Mouse (Mus musculus) embryonic facial prominence, embryonic 15.5 days (tissue): Measurements from ENCODE around the gene Gucy2g. TPM values are rescaled to one million over a fixed set of nuclear protein-coding genes. Genes with fewer than 3 reads are reported as not detected.
"Not testable (repeated sequence)": the region's sequence is repeated elsewhere in the genome, so short reads cannot be mapped to it uniquely, and the experiment has no call there.

Experiments used
- ATAC-seq: fragments of 200-750 bp; cut with Nextera tagmentation; 2 replicates; pipeline ENCODE4 v1.8.0; 2017; ENCODE audit warnings: low read depth, moderate TSS enrichment; ENCODE audit not compliant: insufficient number of reproducible peaks, low FRiP score, low TSS enrichment
- H3K27ac ChIP-seq: fragments of 300-500 bp; sonication (generic); replicated peaks from 2 replicates; pipeline ENCODE4 v1.5.1; 2015; ENCODE audit warnings: mild to moderate bottlenecking, inconsistent platforms
- H3K27me3 ChIP-seq: fragments of 300-500 bp; sonication (generic); 2 replicates; pipeline ENCODE4 v1.6.1; 2015; ENCODE audit warnings: inconsistent platforms
- H3K36me3 ChIP-seq: fragments of 300-500 bp; sonication (generic); 2 replicates; pipeline ENCODE4 v1.6.1; 2015; ENCODE audit warnings: mild to moderate bottlenecking, inconsistent platforms
- H3K4me1 ChIP-seq: fragments of 300-500 bp; sonication (generic); 2 replicates; pipeline ENCODE4 v1.6.1; 2015; ENCODE audit warnings: inconsistent platforms
- H3K4me2 ChIP-seq: fragments of 300-500 bp; sonication (generic); replicated peaks from 2 replicates; pipeline ENCODE4 v1.6.1; 2015; ENCODE audit warnings: mild to moderate bottlenecking, inconsistent platforms
- H3K4me3 ChIP-seq: fragments of 300-500 bp; sonication (generic); replicated peaks from 2 replicates; pipeline ENCODE4 v1.5.1; 2015; ENCODE audit warnings: mild to moderate bottlenecking, inconsistent platforms
- H3K9ac ChIP-seq: fragments of 300-500 bp; sonication (generic); 2 replicates; pipeline ENCODE4 v1.6.1; 2015; ENCODE audit warnings: inconsistent platforms
- H3K9me3 ChIP-seq: fragments of 300-500 bp; sonication (generic); replicated peaks from 2 replicates; pipeline ENCODE4 v1.6.1; 2016; ENCODE audit warnings: inconsistent platforms
- WGBS: fragments of 180-500 bp; shearing (Covaris S2); methylation state at CpG from one replicate; pipeline ENCODE4 v1.1.7; 2015; 5-methylcytosine and 5-hydroxymethylcytosine counted together
- polyA plus RNA-seq: library from polyadenylated mRNA; unstranded; fragments of >200 nt; fragmentation: Nextera tagmentation; extraction: Ambion mirVana; gene quantifications from 2 replicates; pipeline ENCODE4 v1.2.1, GENCODE M21; 2015

Gene Gucy2g
- polyA plus RNA-seq, 1 experiment from 2014 or later = 0.11 TPM

GRCm38 (mm10) chr19:55177143-55177542 is 63.9 kb downstream of the Gucy2g start:
- no peak overlapping the region for H3K4me2 ChIP-seq
- H3K27ac ChIP-seq = no peak overlapping the region
- WGBS = 83% methylated on average over 3 of the region's 3 CpGs
- H3K9ac ChIP-seq = no peak overlapping the region
- ATAC-seq = no peak
- no peaks in the 10 kb centered on the region for H3K9me3 ChIP-seq
- H3K4me1 ChIP-seq = no peaks in the 10 kb centered on the region
- no peaks in the 10 kb centered on the region for H3K36me3 ChIP-seq
- H3K4me3 ChIP-seq = no peak overlapping the region
- no peaks in the 10 kb centered on the region for H3K27me3 ChIP-seq

GRCm38 (mm10) chr19:55171585-55171984 is 69.5 kb downstream of the Gucy2g start:
- H3K4me3 ChIP-seq = no peak overlapping the region
- ATAC-seq = no peak
- WGBS = 73% methylated on average over 1 of the region's 1 CpGs
- H3K27me3 ChIP-seq = no peaks in the 10 kb centered on the region
- H3K9ac ChIP-seq = no peak overlapping the region
- H3K36me3 ChIP-seq = no peaks in the 10 kb centered on the region
- no peaks in the 10 kb centered on the region for H3K9me3 ChIP-seq
- no peaks in the 10 kb centered on the region for H3K4me1 ChIP-seq
- H3K27ac ChIP-seq = no peak overlapping the region
- H3K4me2 ChIP-seq = no peak overlapping the region

GRCm38 (mm10) chr19:55170399-55170798 is 70.6 kb downstream of the Gucy2g start:
- no peak overlapping the region for H3K4me2 ChIP-seq
- no peaks in the 10 kb centered on the region for H3K4me1 ChIP-seq
- no peaks in the 10 kb centered on the region for H3K9me3 ChIP-seq
- H3K4me3 ChIP-seq = no peak overlapping the region
- no peak overlapping the region for H3K27ac ChIP-seq
- H3K27me3 ChIP-seq = no peaks in the 10 kb centered on the region
- H3K36me3 ChIP-seq = no peaks in the 10 kb centered on the region
- no peak for ATAC-seq
- no peak overlapping the region for H3K9ac ChIP-seq

GRCm38 (mm10) chr19:55169236-55169729 is 71.8 kb downstream of the Gucy2g start:
- H3K27me3 ChIP-seq, H3K36me3 ChIP-seq, H3K4me2 ChIP-seq, H3K4me1 ChIP-seq, H3K27ac ChIP-seq, H3K4me3 ChIP-seq, H3K9me3 ChIP-seq, ATAC-seq, H3K9ac ChIP-seq: not testable (repeated sequence)
- 83% methylated on average over 8 of the region's 8 CpGs for WGBS

GRCm38 (mm10) chr19:55168360-55168759 is 72.7 kb downstream of the Gucy2g start:
- Histone ChIP-seq H3K27me3 (no peaks in the 10 kb centered on the region), H3K4me1 (no peaks in the 10 kb centered on the region), H3K36me3 (no peaks in the 10 kb centered on the region), H3K27ac (no peak overlapping the region), H3K4me3 (no peak overlapping the region), H3K4me2 (no peak overlapping the region), H3K9ac (no peak overlapping the region), H3K9me3 (no peaks in the 10 kb centered on the region)
- ATAC-seq = no peak
- 75% methylated on average over 6 of the region's 6 CpGs for WGBS

- WGBS = 44% methylated on average over 2 of the region's 2 CpGs
- no peak overlapping the region for H3K4me3 ChIP-seq
Measured at GRCm38 (mm10) chr19:55167741-55168140, 73.3 kb downstream of the Gucy2g start.

GRCm38 (mm10) chr19:55166741-55167140 is 74.3 kb downstream of the Gucy2g start:
- Histone ChIP-seq H3K4me3 (no peak overlapping the region), H3K9ac (no peak overlapping the region), H3K9me3 (no peaks in the 10 kb centered on the region), H3K4me2 (no peak overlapping the region), H3K36me3 (no peaks in the 10 kb centered on the region), H3K27ac (no peak overlapping the region), H3K4me1 (no peaks in the 10 kb centered on the region), H3K27me3 (no peaks in the 10 kb centered on the region)
- WGBS = 90% methylated on average over 2 of the region's 2 CpGs
- no peak for ATAC-seq

More at GRCm38 (mm10) chr19:55167741-55168140, 73.3 kb downstream of the Gucy2g start:
- ATAC-seq = no peak
- Histone ChIP-seq H3K27ac (no peak overlapping the region), H3K4me2 (no peak overlapping the region), H3K27me3 (no peaks in the 10 kb centered on the region), H3K36me3 (no peaks in the 10 kb centered on the region), H3K9me3 (no peaks in the 10 kb centered on the region), H3K9ac (no peak overlapping the region), H3K4me1 (no peaks in the 10 kb centered on the region)

GRCm38 (mm10) chr19:55165954-55166353 is 75.1 kb downstream of the Gucy2g start:
- Histone ChIP-seq H3K27me3 (no peaks in the 10 kb centered on the region), H3K4me1 (no peaks in the 10 kb centered on the region), H3K27ac (no peak overlapping the region), H3K4me2 (no peak overlapping the region), H3K9ac (no peak overlapping the region), H3K4me3 (no peak overlapping the region), H3K36me3 (no peaks in the 10 kb centered on the region), H3K9me3 (no peaks in the 10 kb centered on the region)
- WGBS = 69% methylated on average over 4 of the region's 4 CpGs
- no peak for ATAC-seq

GRCm38 (mm10) chr19:55165183-55165865 is 75.7 kb downstream of the Gucy2g start:
- Histone ChIP-seq H3K4me1 (no peaks in the 10 kb centered on the region), H3K27ac (no peak overlapping the region)
- WGBS = 77% methylated on average over 1 of the region's 1 CpGs

GRCm38 (mm10) chr19:55164162-55164561 is 76.9 kb downstream of the Gucy2g start:
- 69% methylated on average over 1 of the region's 1 CpGs for WGBS

More at GRCm38 (mm10) chr19:55165183-55165865, 75.7 kb downstream of the Gucy2g start:
- H3K4me3 ChIP-seq = no peak overlapping the region
- no peak overlapping the region for H3K4me2 ChIP-seq
- no peak for ATAC-seq
- no peaks in the 10 kb centered on the region for H3K9me3 ChIP-seq
- no peak overlapping the region for H3K9ac ChIP-seq
- no peaks in the 10 kb centered on the region for H3K27me3 ChIP-seq
- H3K36me3 ChIP-seq = no peaks in the 10 kb centered on the region

GRCm38 (mm10) chr19:55162271-55162670 is 78.8 kb downstream of the Gucy2g start:
- Histone ChIP-seq H3K4me2 (no peak overlapping the region), H3K36me3 (no peaks in the 10 kb centered on the region), H3K9ac (no peak overlapping the region), H3K4me3 (no peak overlapping the region), H3K9me3 (no peaks in the 10 kb centered on the region), H3K27me3 (no peaks in the 10 kb centered on the region), H3K27ac (no peak overlapping the region), H3K4me1 (no peaks in the 10 kb centered on the region)
- ATAC-seq = no peak
- 76% methylated on average over 4 of the region's 4 CpGs for WGBS

More at GRCm38 (mm10) chr19:55164162-55164561, 76.9 kb downstream of the Gucy2g start:
- H3K4me2 ChIP-seq = no peak overlapping the region
- no peak overlapping the region for H3K9ac ChIP-seq
- no peaks in the 10 kb centered on the region for H3K9me3 ChIP-seq
- no peaks in the 10 kb centered on the region for H3K36me3 ChIP-seq
- ATAC-seq = no peak
- H3K27ac ChIP-seq = no peak overlapping the region
- no peaks in the 10 kb centered on the region for H3K4me1 ChIP-seq
- H3K27me3 ChIP-seq = no peaks in the 10 kb centered on the region
- no peak overlapping the region for H3K4me3 ChIP-seq

- Histone ChIP-seq H3K36me3 (no peaks in the 10 kb centered on the region), H3K9ac (no peak overlapping the region), H3K4me2 (no peak overlapping the region), H3K9me3 (no peaks in the 10 kb centered on the region), H3K4me3 (no peak overlapping the region), H3K27ac (no peak overlapping the region), H3K27me3 (no peaks in the 10 kb centered on the region), H3K4me1 (no peaks in the 10 kb centered on the region)
- 80% methylated on average over 6 of the region's 6 CpGs for WGBS
- no peak for ATAC-seq
Measured at GRCm38 (mm10) chr19:55159826-55160225, 81.2 kb downstream of the Gucy2g start.
